Mouse (Mus musculus): ENCODE results near the gene Gm29094. TPM values are rescaled to one million over a fixed set of nuclear protein-coding genes. Genes with fewer than 3 reads are reported as not detected.
A peak's percentile ranks its signal among the peaks of the same experiment; 100 is the strongest.
"Not testable (repeated sequence)": the region's sequence is repeated elsewhere in the genome, so short reads cannot be mapped to it uniquely, and the experiment has no call there.

Gm29094 gene
- polyA plus RNA-seq (2015; fragmentation: Nextera tagmentation; extraction: Ambion mirVana), result 0.73 TPM in 1 of 2 replicates, not detected in the other

DNA sequence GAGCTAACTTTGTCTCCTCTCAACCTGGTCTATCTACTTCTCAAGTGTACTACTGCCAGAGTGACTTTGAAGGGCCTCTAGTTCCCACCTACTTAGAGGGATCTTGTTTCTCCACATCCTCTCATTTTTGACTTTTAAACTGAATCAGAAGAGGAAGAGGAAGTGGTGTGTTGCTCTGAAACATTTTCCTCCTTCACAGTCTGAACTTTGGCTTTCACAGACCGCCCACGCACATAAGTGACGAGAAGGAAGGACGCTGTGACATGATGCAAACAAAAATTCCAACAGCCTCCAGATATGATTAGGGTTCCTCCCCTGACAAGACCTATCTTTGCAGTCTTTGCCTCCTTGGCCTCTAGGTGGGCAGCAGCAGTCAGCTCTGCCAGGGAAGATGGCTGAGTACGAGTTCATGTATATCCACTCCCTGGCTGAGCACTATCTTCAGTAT lies at the start of gene Gm29094, which contains the start of gene Bcl2a1b:
Gene Gm29094, plus strand, starts transcription at position 411 of the 448 bp plus-strand sequence.
Gene Bcl2a1b, plus strand, starts transcription at position 241 of the 448 bp plus-strand sequence.
- not testable (repeated sequence) for H3K4me2 ChIP-seq; H3K27ac ChIP-seq; H3K4me3 ChIP-seq (replicated peaks); H3K36me3 ChIP-seq; H3K9me3 ChIP-seq; H3K27me3 ChIP-seq (replicated peaks); ATAC-seq (ENCODE audit: insufficient read depth, low FRiP score, low read depth); H3K4me1 ChIP-seq; H3K9ac ChIP-seq
- 77% methylated on average over 5 of the region's 5 CpGs for WGBS

DNA sequence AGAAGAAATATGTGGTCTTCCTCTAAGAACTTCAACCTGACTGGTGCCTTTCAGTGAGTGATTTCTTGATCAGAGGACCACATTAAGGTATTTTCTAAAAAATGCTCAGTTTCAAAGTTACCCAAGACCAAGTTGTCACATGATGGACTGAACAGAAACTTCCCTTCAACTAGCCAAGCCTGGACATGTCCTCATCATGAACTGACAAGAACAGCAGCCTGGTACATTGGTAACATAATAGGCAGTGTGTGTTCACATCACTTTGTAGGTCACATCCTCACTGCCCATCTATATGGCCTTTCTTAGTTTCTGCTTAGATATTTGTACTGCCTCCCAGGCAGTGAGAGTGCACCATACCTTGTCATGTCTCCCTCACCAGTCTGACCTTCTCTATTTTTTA lies 26.6 kb upstream of the Gm29094 start:
- not testable (repeated sequence) for H3K9ac ChIP-seq; H3K4me2 ChIP-seq; H3K4me1 ChIP-seq; H3K36me3 ChIP-seq; H3K9me3 ChIP-seq; H3K4me3 ChIP-seq (replicated peaks); H3K27ac ChIP-seq; H3K27me3 ChIP-seq (replicated peaks); ATAC-seq (ENCODE audit: insufficient read depth, low FRiP score, low read depth)

DNA sequence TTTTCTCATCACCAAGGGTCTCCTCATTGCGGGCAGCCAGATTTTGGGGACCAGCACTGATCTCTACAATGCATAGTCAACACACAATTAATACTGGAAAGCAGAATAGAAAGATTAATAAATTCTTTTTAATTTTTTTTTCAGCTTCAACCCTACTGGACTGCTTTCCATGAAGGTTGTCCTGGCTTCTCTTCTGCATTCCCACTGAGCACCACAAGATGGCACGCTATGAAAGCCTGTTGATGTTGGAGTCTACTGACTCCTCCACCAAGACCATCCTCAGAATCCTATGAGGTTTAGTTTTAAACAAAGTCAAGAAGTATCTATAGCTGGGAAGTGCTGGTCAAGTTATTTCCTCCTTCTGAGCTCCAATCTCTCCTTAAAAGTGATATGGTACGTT lies 20.3 kb upstream of the Gm29094 start:
- not testable (repeated sequence) for H3K4me1 ChIP-seq; H3K9ac ChIP-seq; H3K9me3 ChIP-seq; H3K36me3 ChIP-seq; ATAC-seq (ENCODE audit: insufficient read depth, low FRiP score, low read depth); H3K27me3 ChIP-seq (replicated peaks); H3K27ac ChIP-seq; H3K4me3 ChIP-seq (replicated peaks); H3K4me2 ChIP-seq
- WGBS, result 41% methylated on average over 2 of the region's 3 CpGs

DNA sequence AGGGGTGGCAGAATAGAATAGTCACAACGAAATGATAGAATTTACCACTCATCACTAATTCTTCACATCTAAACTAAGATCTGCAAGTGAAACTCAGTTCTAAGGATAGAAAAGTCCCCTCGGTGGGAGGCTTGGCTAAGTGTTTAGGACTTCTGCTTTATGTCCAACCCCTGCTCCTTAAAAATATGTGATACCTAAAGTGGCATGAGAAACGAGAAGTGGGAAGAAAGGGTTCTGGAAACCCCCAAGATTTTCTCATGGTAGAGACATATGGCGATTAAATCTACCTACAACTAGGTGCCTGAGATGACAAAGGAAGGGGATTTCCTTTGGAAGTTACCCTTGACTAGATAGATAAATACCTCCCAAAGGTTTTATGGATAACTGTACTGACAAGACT lies 19.7 kb upstream of the Gm29094 start:
- not testable (repeated sequence) for H3K4me1 ChIP-seq; H3K4me2 ChIP-seq; H3K9ac ChIP-seq; H3K9me3 ChIP-seq; H3K27ac ChIP-seq; H3K27me3 ChIP-seq (replicated peaks); H3K36me3 ChIP-seq; ATAC-seq (ENCODE audit: insufficient read depth, low FRiP score, low read depth); H3K4me3 ChIP-seq (replicated peaks)
- WGBS, result 67% methylated on average over 4 of the region's 4 CpGs

DNA sequence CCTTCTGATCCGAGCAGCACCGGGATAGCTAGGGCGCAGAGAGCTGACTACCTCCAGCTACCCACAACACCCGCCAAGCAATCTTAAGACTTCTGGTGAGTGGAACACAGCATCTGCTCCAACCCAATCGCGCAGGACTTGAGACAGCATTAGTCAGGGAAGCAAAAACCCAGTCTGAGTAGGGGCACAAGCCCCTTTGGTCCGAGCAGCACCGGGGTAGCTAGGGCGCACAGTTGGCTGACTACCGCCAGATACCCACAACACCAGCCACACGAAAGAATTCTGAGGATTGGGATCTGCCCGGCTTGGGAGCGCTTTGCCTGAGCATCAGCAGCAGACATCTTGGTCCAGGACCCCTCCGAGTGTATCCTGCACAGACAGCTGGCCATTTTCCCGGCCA lies 12.2 kb upstream of the Gm29094 start:
- H3K9ac ChIP-seq; H3K4me3 ChIP-seq (replicated peaks); H3K4me1 ChIP-seq; H3K9me3 ChIP-seq; ATAC-seq (ENCODE audit: insufficient read depth, low FRiP score, low read depth); H3K27me3 ChIP-seq (replicated peaks); H3K27ac ChIP-seq; H3K4me2 ChIP-seq; H3K36me3 ChIP-seq: not testable (repeated sequence)
- 80% methylated on average over 15 of the region's 15 CpGs for WGBS

DNA sequence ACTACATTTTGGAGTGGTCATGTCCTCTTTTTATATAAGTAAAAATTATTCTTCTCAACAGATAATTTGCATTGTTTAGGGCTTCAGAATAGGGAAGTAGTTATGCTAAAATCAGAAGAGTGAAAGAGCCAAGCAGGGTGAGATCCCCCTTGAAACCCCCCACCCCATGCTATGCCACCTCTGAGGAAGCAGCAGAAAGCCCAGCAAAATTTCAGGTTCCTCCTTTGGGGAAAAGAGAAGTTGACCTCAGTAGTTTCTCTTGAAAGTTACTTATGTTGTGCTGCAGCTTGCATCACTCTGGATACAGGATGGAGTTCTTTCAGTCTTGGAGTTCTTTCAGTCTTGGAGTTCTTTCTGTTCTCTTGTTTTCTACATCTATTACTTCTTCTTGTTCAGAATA lies 3.7 kb upstream of the Gm29094 start:
- H3K9ac ChIP-seq; H3K4me1 ChIP-seq; H3K36me3 ChIP-seq; H3K9me3 ChIP-seq; ATAC-seq (ENCODE audit: insufficient read depth, low FRiP score, low read depth); H3K27me3 ChIP-seq (replicated peaks); H3K4me3 ChIP-seq (replicated peaks); H3K4me2 ChIP-seq; H3K27ac ChIP-seq: not testable (repeated sequence)

DNA sequence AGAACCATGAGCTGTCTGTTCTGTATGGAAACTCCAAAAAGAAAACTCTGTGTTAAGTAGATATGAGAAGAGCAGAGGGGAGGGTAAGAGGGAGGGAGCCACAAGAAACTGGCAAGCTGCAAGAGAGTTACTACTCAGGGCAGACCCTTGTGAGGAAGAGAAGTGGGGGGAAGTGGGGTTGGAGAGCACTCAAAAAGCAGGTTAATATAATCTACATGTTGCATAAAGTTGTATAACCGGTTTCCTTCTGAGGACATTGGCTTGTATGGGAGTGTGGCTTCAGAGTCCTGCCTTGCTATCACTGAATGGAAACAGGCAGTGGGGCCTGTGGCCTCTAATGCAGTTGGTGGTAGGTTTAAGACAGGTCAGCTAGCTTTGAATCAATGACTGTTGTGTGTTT lies 1.7 kb upstream of the Gm29094 start:
- H3K27me3 ChIP-seq (replicated peaks); H3K4me3 ChIP-seq (replicated peaks); H3K9me3 ChIP-seq; H3K9ac ChIP-seq; H3K4me1 ChIP-seq; H3K36me3 ChIP-seq; H3K27ac ChIP-seq; H3K4me2 ChIP-seq: not testable (repeated sequence)
- peak; percentile 22; the same call in 1 of the 2 replicates for ATAC-seq (ENCODE audit: insufficient read depth, low FRiP score, low read depth)
- 64% methylated on average over 1 of the region's 1 CpGs for WGBS

DNA sequence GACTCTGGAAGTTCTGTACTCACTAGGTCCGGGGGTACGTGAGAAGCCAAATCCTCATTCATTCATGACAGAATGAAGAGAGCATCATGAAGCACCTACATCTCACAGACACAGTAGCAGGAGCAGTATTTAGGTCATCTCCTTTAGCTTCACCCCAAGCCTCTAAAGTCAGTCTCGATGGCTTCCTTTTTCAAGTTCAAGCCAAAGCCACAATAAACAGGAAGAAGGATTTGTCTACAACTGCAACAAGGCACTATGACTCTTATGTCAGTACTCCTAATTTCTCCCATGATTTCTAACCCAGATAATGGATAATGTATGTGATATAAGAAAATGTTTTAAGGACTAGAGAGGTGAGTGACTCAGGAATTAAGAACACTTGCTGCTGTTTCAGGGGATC lies 830 bp upstream of the Gm29094 start:
- not testable (repeated sequence) for H3K4me2 ChIP-seq; H3K4me1 ChIP-seq; H3K9me3 ChIP-seq; H3K27ac ChIP-seq; H3K4me3 ChIP-seq (replicated peaks); H3K27me3 ChIP-seq (replicated peaks); ATAC-seq (ENCODE audit: insufficient read depth, low FRiP score, low read depth); H3K9ac ChIP-seq; H3K36me3 ChIP-seq
- 78% methylated on average over 3 of the region's 3 CpGs for WGBS

DNA sequence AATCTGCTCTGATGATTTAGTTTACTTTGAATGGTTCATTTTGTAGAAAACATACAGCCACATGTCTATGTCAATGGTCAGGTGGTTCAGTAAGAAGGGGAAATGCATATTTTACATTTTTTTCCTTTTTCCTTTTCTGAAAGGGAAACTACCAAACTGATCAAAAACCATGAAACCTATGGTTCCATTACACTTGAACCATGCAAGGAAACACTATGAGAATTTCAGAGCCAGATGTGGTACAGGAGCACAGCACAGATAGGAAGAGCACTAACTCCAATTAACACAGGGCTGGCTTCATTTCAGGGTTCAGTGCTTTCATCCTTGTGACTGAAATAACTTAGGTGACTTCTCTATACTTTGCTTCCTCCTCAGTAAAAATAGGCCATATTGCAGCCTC lies 3.1 kb downstream of the Gm29094 start:
- H3K27me3 ChIP-seq (replicated peaks); H3K9me3 ChIP-seq; H3K4me2 ChIP-seq; H3K9ac ChIP-seq; H3K27ac ChIP-seq; ATAC-seq (ENCODE audit: insufficient read depth, low FRiP score, low read depth); H3K36me3 ChIP-seq; H3K4me1 ChIP-seq; H3K4me3 ChIP-seq (replicated peaks): not testable (repeated sequence)

DNA sequence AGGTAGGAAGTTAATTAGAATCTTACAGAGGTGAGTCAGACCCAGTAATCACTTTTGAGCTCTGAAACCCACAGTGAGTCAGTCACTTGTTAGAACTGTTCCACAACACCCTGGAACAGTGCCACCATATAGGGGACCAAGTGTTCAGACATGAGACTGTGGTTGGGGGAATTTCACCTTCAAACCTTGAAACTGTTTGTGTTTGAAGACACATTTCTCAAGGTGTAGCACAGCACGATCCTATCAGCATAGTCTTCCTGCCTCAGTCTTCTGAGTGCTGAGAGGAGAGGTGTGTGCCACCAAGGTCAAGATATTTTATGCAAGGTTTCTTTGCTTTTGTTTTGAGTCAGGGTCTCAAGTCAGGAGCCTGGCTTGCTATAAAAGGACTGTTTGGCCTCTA lies 9.8 kb downstream of the Gm29094 start:
- not testable (repeated sequence) for H3K4me2 ChIP-seq; H3K9me3 ChIP-seq; H3K27ac ChIP-seq; H3K4me3 ChIP-seq (replicated peaks); H3K27me3 ChIP-seq (replicated peaks); ATAC-seq (ENCODE audit: insufficient read depth, low FRiP score, low read depth); H3K36me3 ChIP-seq; H3K9ac ChIP-seq; H3K4me1 ChIP-seq
- 81% methylated on average over 1 of the region's 1 CpGs for WGBS

DNA sequence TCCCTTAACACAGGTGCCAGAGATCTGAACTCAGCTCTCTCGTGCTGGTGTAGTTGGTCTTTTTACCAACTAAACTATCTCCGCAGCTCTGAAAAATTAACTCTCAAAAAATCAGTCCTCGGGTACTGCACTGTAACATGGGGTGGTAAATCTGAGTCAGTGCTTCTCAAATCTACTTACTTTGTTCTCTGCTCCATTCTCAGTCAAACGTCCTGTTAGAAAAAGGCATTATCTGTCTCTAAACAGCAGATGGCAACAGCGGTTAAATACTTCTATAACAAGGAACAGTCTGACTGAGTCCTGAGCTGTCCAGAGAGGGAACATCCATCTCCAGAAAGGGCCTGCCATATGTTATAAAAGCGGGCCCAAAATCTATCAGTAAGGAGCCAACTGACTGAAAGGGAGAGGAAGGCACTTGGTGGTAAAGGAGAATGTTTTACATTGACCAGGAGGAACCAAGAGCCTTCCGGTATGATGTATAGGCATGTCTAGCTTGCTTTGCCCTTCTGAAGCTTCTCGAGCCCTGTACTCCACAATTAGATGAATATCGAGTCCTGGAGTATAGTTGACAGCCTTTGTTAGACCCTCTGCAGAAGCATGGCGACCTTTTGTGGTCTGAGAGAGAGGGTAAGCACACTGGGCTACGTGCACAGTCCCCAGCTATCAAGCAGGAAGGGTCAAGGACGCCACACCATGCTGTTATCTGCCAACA lies 11.3 kb downstream of the Gm29094 start, which contains the start of gene Mthfs:
Gene Mthfs, plus strand, starts transcription at position 324 of the 712 bp plus-strand sequence.
- not testable (repeated sequence) for H3K9ac ChIP-seq; H3K9me3 ChIP-seq; H3K4me1 ChIP-seq; H3K27me3 ChIP-seq (replicated peaks); H3K36me3 ChIP-seq
- Histone ChIP-seq H3K4me3 (replicated peaks) (peak within 1 kb of the TSS; percentile 33), H3K27ac (peak within 1 kb of the TSS; percentile 75), H3K4me2 (peak within 1 kb of the TSS; percentile 45)
- WGBS, result 21% methylated on average over 9 of the region's 12 CpGs
- ATAC-seq (ENCODE audit: insufficient read depth, low FRiP score, low read depth), result peak; percentile 41

DNA sequence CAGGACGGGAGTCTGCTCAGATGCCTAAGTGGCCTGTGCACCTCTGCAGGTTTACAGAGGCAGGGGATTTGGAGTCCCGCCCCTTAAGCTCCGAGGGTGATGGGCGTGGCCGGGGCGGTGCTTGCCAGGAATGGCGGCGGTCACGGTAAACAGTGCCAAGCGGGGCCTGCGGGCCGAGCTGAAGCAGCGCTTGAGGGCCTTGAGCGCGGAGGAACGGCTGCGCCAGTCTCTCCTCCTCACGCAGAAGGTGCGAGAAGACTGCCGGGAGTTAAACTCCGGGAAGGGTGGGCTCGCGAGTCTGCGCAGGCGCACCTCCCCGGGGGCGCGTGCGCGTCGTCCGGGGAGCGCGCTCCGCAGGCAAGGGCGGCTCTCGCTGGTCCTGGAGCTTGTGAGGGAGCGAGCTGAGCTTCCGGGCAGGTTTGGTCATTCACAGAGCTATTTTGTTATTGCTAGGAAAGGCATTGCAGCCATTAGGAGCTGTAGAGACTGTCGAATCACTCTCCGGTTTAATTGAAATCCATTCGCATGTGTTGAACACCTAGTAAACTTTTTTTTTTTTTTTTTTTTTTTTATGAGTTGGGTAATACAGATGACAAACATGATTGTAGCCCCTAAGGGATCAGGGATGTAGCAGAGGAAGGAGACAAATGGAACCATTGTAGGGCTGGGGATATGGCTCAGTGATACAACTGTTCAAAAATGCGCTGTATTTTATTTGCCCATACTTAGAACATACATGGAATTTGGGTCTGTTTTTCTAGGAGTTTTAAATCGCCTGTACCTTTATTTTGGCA lies 12.1 kb downstream of the Gm29094 start:
- ATAC-seq (ENCODE audit: insufficient read depth, low FRiP score, low read depth), result peak; percentile 94
- H3K4me3 ChIP-seq (replicated peaks), result peak overlapping the region; percentile 33
- not testable (repeated sequence) for H3K36me3 ChIP-seq; H3K27me3 ChIP-seq (replicated peaks); H3K4me1 ChIP-seq; H3K9ac ChIP-seq; H3K9me3 ChIP-seq
- peak overlapping the region; percentile 75; the same call in 1 of the 2 replicates for H3K27ac ChIP-seq
- peak overlapping the region; percentile 45 for H3K4me2 ChIP-seq
- 8% methylated on average over 6 of the region's 44 CpGs for WGBS
